Mouse (Mus musculus): Measurements from ENCODE around the gene Gm20479. TPM values are rescaled to one million over a fixed set of nuclear protein-coding genes. Genes with fewer than 3 reads are reported as not detected.

Gene Gm20479
- total and polyA plus RNA-seq, 3 experiments: 2.7 TPM; not detected in 2

DNA sequence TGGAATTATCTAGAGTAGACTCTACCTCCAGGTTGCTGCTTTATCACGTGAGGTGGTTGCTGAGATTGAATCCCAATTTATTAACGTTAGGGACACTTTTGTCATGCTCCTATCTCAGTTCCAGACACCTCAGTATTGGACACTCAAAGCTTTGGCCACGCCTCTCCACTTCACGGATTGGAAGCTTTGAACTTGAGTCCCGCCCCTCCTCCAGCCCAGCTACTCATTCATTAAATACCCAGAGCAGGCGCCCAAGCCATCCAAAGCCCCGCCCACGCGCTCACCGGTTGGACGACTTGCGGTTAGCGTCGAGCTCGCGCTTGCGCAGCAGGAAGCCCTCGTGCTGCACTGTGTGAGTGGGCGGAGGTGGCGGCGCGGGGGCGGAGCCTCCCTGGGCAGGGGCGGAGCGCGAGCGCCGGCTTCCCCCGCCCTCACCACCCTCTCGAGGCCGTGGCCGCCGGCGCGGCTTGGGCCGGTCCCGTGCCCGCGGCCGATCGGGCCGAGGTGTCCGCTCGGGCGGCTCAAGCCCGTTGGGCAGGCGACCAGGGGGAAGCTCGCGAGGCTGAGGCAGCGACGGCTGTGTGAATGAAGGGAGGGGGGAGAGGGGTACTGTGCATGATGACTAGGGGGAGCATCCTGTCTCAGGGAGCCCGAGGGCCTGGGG lies 4.2 kb upstream of the Gm20479 start:
- H3K4me3 ChIP-seq (ENCODE audit: control insufficient read depth in 1 of 2, insufficient read depth in 1 of 2, low read depth in 2 of 2, low read length in 2 of 2): peak overlapping the region; percentile 60 to 73
- TF ChIP-seq ETS1 (IDR thresholded peaks at IDR 0.05; ENCODE audit: low read depth, low read length) (no peak), HCFC1 (IDR thresholded peaks at IDR 0.05; ENCODE audit: low read depth, low read length) (peak; percentile 50; the same call in 1 of the 2 replicates), NRF1 (IDR thresholded peaks at IDR 0.05; ENCODE audit: insufficient read depth, low read depth, low read length, poor library complexity, severe bottlenecking) (peak; percentile 98), ZKSCAN1 (IDR thresholded peaks at IDR 0.05; ENCODE audit: low read depth, low read length) (no peak), GABPA (IDR thresholded peaks at IDR 0.05; ENCODE audit: low read depth, low read length) (no peak), NELFE (IDR thresholded peaks at IDR 0.05; ENCODE audit: low read depth, low read length) (peak; percentile 62), MAFK (IDR thresholded peaks at IDR 0.05; ENCODE audit: borderline replicate concordance, low read depth, low read length) (no peak), POLR2AphosphoS5 (IDR thresholded peaks at IDR 0.05; ENCODE audit: borderline replicate concordance, low read depth, low read length) (no peak), E2F4 (IDR thresholded peaks at IDR 0.05; ENCODE audit: borderline replicate concordance, low read depth, low read length) (no peak), JUND (IDR thresholded peaks at IDR 0.05; ENCODE audit: low read depth, low read length) (no peak), CTCF (IDR thresholded peaks at IDR 0.05 in 2 of 3, conservative IDR thresholded peaks at IDR 0.05 in 1 of 3; ENCODE audit: control insufficient read depth in 1 of 3, insufficient read depth in 1 of 3, low read depth in 2 of 3, low read length in 3 of 3, poor library complexity in 1 of 3, severe bottlenecking in 1 of 3) (no peak), MAX (IDR thresholded peaks at IDR 0.05; ENCODE audit: low read length) (0 out of 2 replicates have a peak, but pooled peaks have one; percentile 33), RCOR1 (IDR thresholded peaks at IDR 0.05; ENCODE audit: low read depth, low read length) (peak; percentile 88), TBP (IDR thresholded peaks at IDR 0.05; ENCODE audit: low read depth, low read length) (no peak), EP300 (IDR thresholded peaks at IDR 0.05; ENCODE audit: low read depth in 1 of 2, low read length in 2 of 2) (no peak), SIN3A (IDR thresholded peaks at IDR 0.05; ENCODE audit: low read length) (peak; percentile 4; the same call in 1 of the 2 replicates), USF2 (IDR thresholded peaks at IDR 0.05; ENCODE audit: borderline replicate concordance in 1 of 2, insufficient read depth in 1 of 2, low read depth in 1 of 2, low read length in 2 of 2) (no peak), CHD1 (IDR thresholded peaks at IDR 0.05; ENCODE audit: low read depth, low read length) (no peak), CHD2 (IDR thresholded peaks at IDR 0.05; ENCODE audit: low read length) (no peak; the same call in 1 of the 2 replicates), MXI1 (IDR thresholded peaks at IDR 0.05; ENCODE audit: low read depth, low read length) (no peak; the same call in 1 of the 2 replicates), MAZ (IDR thresholded peaks at IDR 0.05; ENCODE audit: low read depth, low read length) (peak; percentile 53; the same call in 1 of the 2 replicates), ZNF384 (IDR thresholded peaks at IDR 0.05; ENCODE audit: low read depth, low read length) (no peak), TCF12 (IDR thresholded peaks at IDR 0.05; ENCODE audit: low read depth, low read length) (no peak), GATA1 (IDR thresholded peaks at IDR 0.05; ENCODE audit: low read depth, low read length) (peak; percentile 71), ZC3H11A (IDR thresholded peaks at IDR 0.05; ENCODE audit: low read depth, low read length) (no peak), POLR2AphosphoS2 (IDR thresholded peaks at IDR 0.05; ENCODE audit: low read length) (no peak), BHLHE40 (IDR thresholded peaks at IDR 0.05; ENCODE audit: borderline replicate concordance, low read depth, low read length) (peak; percentile 95), KAT2A (conservative IDR thresholded peaks at IDR 0.05; ENCODE audit: low read depth, low read length) (no peak), ELF1 (IDR thresholded peaks at IDR 0.05; ENCODE audit: low read depth, low read length) (no peak), SMC3 (IDR thresholded peaks at IDR 0.05; ENCODE audit: low read depth, low read length) (no peak), UBTF (IDR thresholded peaks at IDR 0.05; ENCODE audit: borderline replicate concordance, insufficient read depth, low read depth, low read length) (no peak), POLR2A (IDR thresholded peaks at IDR 0.05; ENCODE audit: control insufficient read depth in 1 of 2, insufficient read depth in 1 of 2, low read depth in 1 of 2, low read length in 2 of 2, poor library complexity in 1 of 2) (peak; percentile 54 to 59; a peak in 2 of 4 replicates), MYB (IDR thresholded peaks at IDR 0.05; ENCODE audit: low read depth, low read length) (no peak), TAL1 (IDR thresholded peaks at IDR 0.05; ENCODE audit: low read length) (no peak), ZMIZ1 (IDR thresholded peaks at IDR 0.05; ENCODE audit: low read depth, low read length) (no peak), MEF2A (IDR thresholded peaks at IDR 0.05; ENCODE audit: extremely low read depth, insufficient replicate concordance, low read depth, low read length, poor library complexity, severe bottlenecking) (no peak)

More for the DNA sequence above, 4.2 kb upstream of the Gm20479 start:
- DNase-seq (ENCODE audit: low read depth, low spot score): peak; percentile 99
- peaks cover 0 to 11% of the 10 kb centered on the region in 2 experiments; a peak in 2 of 4 replicates for H3K36me3 ChIP-seq (ENCODE audit: control insufficient read depth in 1 of 2, insufficient read depth in 2 of 2, low read length in 2 of 2)
- H3K27me3 ChIP-seq (ENCODE audit: control insufficient read depth in 1 of 2, insufficient read depth in 2 of 2, low read length in 2 of 2): no peaks in the 10 kb centered on the region
- H3K9ac ChIP-seq (ENCODE audit: control insufficient read depth, low read depth, low read length, poor library complexity, severe bottlenecking): peak overlapping the region; percentile 68
- peaks cover 0 to 17% of the 10 kb centered on the region in 2 experiments for H3K4me1 ChIP-seq (ENCODE audit: control insufficient read depth in 1 of 2, insufficient read depth in 2 of 2, low read length in 2 of 2)
- H3K9me3 ChIP-seq (replicated peaks; ENCODE audit: insufficient read depth, low read length): no peaks in the 10 kb centered on the region
- no peak overlapping the region for H3K27ac ChIP-seq (ENCODE audit: control insufficient read depth, low read depth, low read length)
- no peaks in the 10 kb centered on the region for H3K79me2 ChIP-seq (ENCODE audit: control insufficient read depth, insufficient read depth, low read length, poor library complexity)

All from MEL (cell line).